Mouse (Mus musculus): ENCODE results near the gene B230118H07Rik.

- TF ChIP-seq CTCF (IDR thresholded peaks at IDR 0.05; ENCODE audit: insufficient read depth, low read length) = no peak
- no peak for TF ChIP-seq POLR2A (IDR thresholded peaks at IDR 0.05; ENCODE audit: borderline replicate concordance, extremely low read depth, low read depth, low read length)
These were observed 25.3 kb downstream of the B230118H07Rik start for GRCm38 (mm10) chr2:101624011-101624410.

All from lung, adult 2 months (tissue).